Mouse (Mus musculus): ENCODE results near the gene Gm7945. TPM values are rescaled to one million over a fixed set of nuclear protein-coding genes. Genes with fewer than 3 reads are reported as not detected.
"Not testable (repeated sequence)": the region's sequence is repeated elsewhere in the genome, so short reads cannot be mapped to it uniquely, and the experiment has no call there.

The Gm7945 gene
- not detected for polyA plus RNA-seq (2017; shearing (Covaris generic))

DNA sequence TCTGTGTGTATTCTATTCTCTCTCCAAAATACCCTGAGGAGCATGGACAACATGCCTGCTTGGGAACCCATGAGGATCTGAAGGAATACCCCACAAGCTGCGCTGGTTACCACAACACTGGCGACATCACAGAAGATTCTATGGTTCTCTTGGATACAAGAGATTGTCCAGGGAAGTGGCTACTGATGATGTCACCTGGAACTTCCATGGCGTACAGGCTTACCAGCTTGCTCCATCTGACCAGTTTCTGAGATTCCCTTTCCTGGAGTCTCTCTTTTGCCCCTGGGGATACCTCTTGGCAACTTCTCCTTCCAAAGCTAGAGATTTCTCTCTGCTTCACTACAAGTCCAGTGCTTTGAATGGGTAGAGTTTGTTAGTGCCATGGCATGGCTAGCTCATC lies at the start of gene Gm7945:
TSS of gene Gm7945 (minus strand) at position 101 of the 400 bp plus-strand sequence.
- ATAC-seq, result not testable (repeated sequence)

DNA sequence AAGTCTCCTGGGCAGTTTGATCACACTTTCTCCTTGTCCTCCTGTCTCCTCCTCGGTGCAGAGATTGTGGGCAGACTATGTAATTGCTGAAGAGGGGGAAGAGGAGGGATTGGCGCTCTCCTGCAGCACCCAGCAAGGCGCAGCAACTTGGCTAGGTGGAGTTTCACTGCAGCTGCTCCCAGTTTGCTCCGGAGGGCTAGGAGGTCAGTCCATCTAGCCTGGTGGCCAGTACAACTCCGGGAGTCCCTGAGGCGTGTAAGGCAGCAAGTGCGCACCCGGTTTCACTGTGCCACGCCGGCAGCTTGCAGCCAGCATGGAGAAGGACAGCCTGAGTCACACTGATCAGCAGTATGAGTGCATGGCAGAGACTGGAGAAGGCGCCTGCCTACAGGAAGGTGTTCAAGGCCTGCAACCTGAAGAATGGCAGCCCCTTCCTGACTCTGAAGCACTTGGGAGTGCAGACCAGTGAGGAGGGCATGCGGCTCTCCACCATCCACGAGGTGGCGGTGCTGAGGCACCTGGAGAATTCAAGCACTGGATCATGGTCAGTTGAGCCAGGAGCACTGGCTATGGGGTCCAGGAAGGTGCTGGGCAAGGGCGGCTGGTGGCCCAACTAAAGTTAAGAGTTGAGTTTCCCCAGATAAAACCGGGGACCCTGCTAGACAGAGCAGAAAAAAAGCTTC lies 39.4 kb upstream of the Gm7945 start:
- ATAC-seq, result not testable (repeated sequence)

GRCm38 (mm10) chr14:41424694-41425093 lies 38.5 kb upstream of the Gm7945 start:
- ATAC-seq, result not testable (repeated sequence)

- not testable (repeated sequence) for ATAC-seq
Observed at GRCm38 (mm10) chr14:41408181-41408580, 22.0 kb upstream of the Gm7945 start, which contains the start of gene Gm6482. Gm6482 (minus strand) TSS chr14:41408281.

DNA sequence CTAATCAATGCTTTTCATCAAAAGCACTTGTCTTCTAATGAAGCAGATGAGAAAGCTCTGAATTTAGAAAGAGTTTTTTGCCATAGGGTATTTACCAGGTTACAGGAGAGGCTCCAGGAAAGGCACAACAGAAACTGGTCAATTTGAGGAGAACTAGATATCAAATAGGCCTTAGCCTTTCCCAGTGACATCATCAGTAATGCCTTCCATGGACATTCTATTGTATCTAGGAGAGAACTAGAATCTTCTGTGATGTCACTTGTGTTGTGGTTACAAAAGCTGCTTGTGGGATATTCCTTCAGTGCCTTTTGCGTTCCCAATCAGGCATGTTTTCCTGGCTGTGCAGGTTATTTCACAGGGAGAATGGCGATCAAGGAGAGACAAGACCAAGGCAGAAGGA lies 37.9 kb downstream of the Gm7945 start, which contains the start of gene Gm5798:
TSS of gene Gm5798 (plus strand) at position 301 of the 400 bp plus-strand sequence.
- ATAC-seq, result not testable (repeated sequence)

Other genes starting within 250 kb of the Gm7945 start
- not detected for gene Mbl1, start 234.9 kb downstream of the Gm7945 start, polyA plus RNA-seq (2017; shearing (Covaris generic))
- gene Sftpd, start 201.2 kb downstream of the Gm7945 start, polyA plus RNA-seq (2017; shearing (Covaris generic)), result not detected
- gene Gm2832, start 107.6 kb downstream of the Gm7945 start, polyA plus RNA-seq (2017; shearing (Covaris generic)), result not detected
- not detected for gene Gm5798, start 37.8 kb downstream of the Gm7945 start, polyA plus RNA-seq (2017; shearing (Covaris generic))
- not detected for gene Gm6482, start 21.9 kb upstream of the Gm7945 start, polyA plus RNA-seq (2017; shearing (Covaris generic))
- not detected for gene Gm7954, start 67.1 kb upstream of the Gm7945 start, polyA plus RNA-seq (2017; shearing (Covaris generic))
- gene Gm3486, start 103.1 kb upstream of the Gm7945 start, polyA plus RNA-seq (2017; shearing (Covaris generic)), result not detected
- not detected for gene Gm7970, start 169.2 kb upstream of the Gm7945 start, polyA plus RNA-seq (2017; shearing (Covaris generic))
- not detected for gene 1700049E17Rik2, start 186.8 kb upstream of the Gm7945 start, polyA plus RNA-seq (2017; shearing (Covaris generic))
- not detected for gene Gm3072, start 238.2 kb upstream of the Gm7945 start, polyA plus RNA-seq (2017; shearing (Covaris generic))